Mouse (Mus musculus) stomach, postnatal 0 days (tissue): ENCODE data around the gene Zfp423.

Experiments
- CTCF ChIP-seq: IDR thresholded peaks from 2 replicates; pipeline ENCODE4 v1.5.1; 2016; ENCODE audit warnings: antibody characterized with exemption, low read depth, mild to moderate bottlenecking, moderate library complexity
- EP300 ChIP-seq: optimal IDR thresholded peaks from 2 replicates; pipeline ENCODE3; 2016; ENCODE audit warnings: antibody characterized with exemption

DNA sequence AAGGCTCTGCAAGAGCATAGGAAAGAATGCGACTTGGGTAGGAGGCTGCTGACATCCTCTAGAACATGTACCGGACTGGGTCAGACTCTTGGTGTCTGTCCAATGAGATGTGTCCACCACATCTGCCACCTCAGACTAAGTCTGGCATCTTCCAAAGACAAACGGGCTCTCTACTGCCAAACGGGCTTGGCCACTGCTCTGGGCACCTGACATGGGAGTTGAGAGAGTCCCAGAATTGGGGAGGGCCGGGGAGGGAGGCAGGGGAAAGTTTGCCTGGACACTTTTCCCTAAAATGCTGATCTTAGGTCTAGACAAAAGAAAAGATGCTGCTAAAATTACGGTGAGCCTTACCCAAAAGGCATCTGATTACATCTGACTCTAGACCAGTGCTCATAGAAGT lies 36.5 kb downstream of the Zfp423 start:
- TF ChIP-seq CTCF = no peak
- no peak for TF ChIP-seq EP300
